Mouse (Mus musculus) WW6 (cell line): Measurements from ENCODE around the gene Cnot8.

Experiments
- DNase-seq: peaks from one replicate; pipeline ENCODE4 v3.0.0-alpha.2; 2013; ENCODE audit warnings: low read depth, low spot score

Gene Cnot8

GRCm38 (mm10) chr11:58104351-58104791, 418 bp downstream of the Cnot8 start:
- DNase-seq, result no peak

- DNase-seq, result no peak
Measured at GRCm38 (mm10) chr11:58107009-58107408, 3.1 kb downstream of the Cnot8 start.

GRCm38 (mm10) chr11:58107664-58108337, 3.8 kb downstream of the Cnot8 start:
- DNase-seq, result no peak

- DNase-seq, result no peak
Measured at GRCm38 (mm10) chr11:58116560-58116959, 12.6 kb downstream of the Cnot8 start.

- no peak for DNase-seq
Measured at GRCm38 (mm10) chr11:58117044-58117652, 13.2 kb downstream of the Cnot8 start.

- no peak for DNase-seq
Measured at GRCm38 (mm10) chr11:58120655-58121054, 16.7 kb downstream of the Cnot8 start.

GRCm38 (mm10) chr11:58121351-58121750, 17.4 kb downstream of the Cnot8 start:
- DNase-seq, result no peak

GRCm38 (mm10) chr11:58123711-58124110, 19.8 kb downstream of the Cnot8 start:
- no peak for DNase-seq

- DNase-seq, result no peak
Measured at GRCm38 (mm10) chr11:58125021-58125420, 21.1 kb downstream of the Cnot8 start.

- DNase-seq, result no peak
Measured at GRCm38 (mm10) chr11:58126397-58127160, 22.6 kb downstream of the Cnot8 start.

- no peak for DNase-seq
Measured at GRCm38 (mm10) chr11:58127544-58127943, 23.6 kb downstream of the Cnot8 start.

GRCm38 (mm10) chr11:58129302-58129843, 25.4 kb downstream of the Cnot8 start:
- DNase-seq, result no peak

- no peak for DNase-seq
Measured at GRCm38 (mm10) chr11:58132026-58132425, 28.1 kb downstream of the Cnot8 start.

- DNase-seq, result no peak
Measured at GRCm38 (mm10) chr11:58134869-58135268, 30.9 kb downstream of the Cnot8 start.

GRCm38 (mm10) chr11:58135296-58135695, 31.3 kb downstream of the Cnot8 start:
- no peak for DNase-seq

GRCm38 (mm10) chr11:58136677-58137076, 32.7 kb downstream of the Cnot8 start:
- no peak for DNase-seq

GRCm38 (mm10) chr11:58138821-58139220, 34.9 kb downstream of the Cnot8 start:
- DNase-seq, result no peak

- no peak for DNase-seq
Measured at GRCm38 (mm10) chr11:58139466-58139865, 35.5 kb downstream of the Cnot8 start.

- no peak for DNase-seq
Measured at GRCm38 (mm10) chr11:58143704-58144426, 39.9 kb downstream of the Cnot8 start.

GRCm38 (mm10) chr11:58146241-58146640, 42.3 kb downstream of the Cnot8 start:
- no peak for DNase-seq

- DNase-seq, result no peak
Measured at GRCm38 (mm10) chr11:58155458-58155857, 51.5 kb downstream of the Cnot8 start.

GRCm38 (mm10) chr11:58156871-58157270, 52.9 kb downstream of the Cnot8 start:
- no peak for DNase-seq
